Mouse (Mus musculus): ENCODE measurements around the gene Prdm2. TPM values are rescaled to one million over a fixed set of nuclear protein-coding genes. Genes with fewer than 3 reads are reported as not detected.

The Prdm2 gene
- polyA plus RNA-seq, 1 experiment: 9.2 TPM

GRCm38 (mm10) chr4:143218858-143219257, 6.1 kb upstream of the Prdm2 start:
- Histone ChIP-seq H3K79me2 (ENCODE audit: control insufficient read depth, insufficient read depth) (no peaks in the 10 kb centered on the region), H3K27me3 (ENCODE audit: control insufficient read depth, insufficient read depth, insufficient read length) (no peaks in the 10 kb centered on the region), H3K79me3 (ENCODE audit: low read depth) (no peaks in the 10 kb centered on the region), H3ac (ENCODE audit: control insufficient read depth, insufficient read length, low read depth) (no peak overlapping the region), H3K36me3 (ENCODE audit: control insufficient read depth, insufficient read depth) (no peaks in the 10 kb centered on the region), H3K4me3 (ENCODE audit: insufficient read depth, poor library complexity, severe bottlenecking) (no peak overlapping the region)
- TF ChIP-seq MYOG (IDR thresholded peaks at IDR 0.05; ENCODE audit: control insufficient read depth, extremely low read depth, insufficient read length): no peak
- no peak for TF ChIP-seq MYOD1 (IDR thresholded peaks at IDR 0.05; ENCODE audit: control insufficient read depth, insufficient read length, low read depth)
- TF ChIP-seq CTCF (IDR thresholded peaks at IDR 0.05; ENCODE audit: control insufficient read depth, insufficient read depth, insufficient read length): no peak
- no peak for TF ChIP-seq USF1 (IDR thresholded peaks at IDR 0.05; ENCODE audit: low read depth)
- no peak for TF ChIP-seq FOSL1 (IDR thresholded peaks at IDR 0.05; ENCODE audit: insufficient read depth, low read length, poor library complexity, severe bottlenecking)
- TF ChIP-seq MAX (IDR thresholded peaks at IDR 0.05): no peak
- no peak for TF ChIP-seq CEBPB (IDR thresholded peaks at IDR 0.05; ENCODE audit: low read depth)

- Histone ChIP-seq H3K36me3 (ENCODE audit: control insufficient read depth, insufficient read depth) (no peaks in the 10 kb centered on the region), H3ac (ENCODE audit: control insufficient read depth, insufficient read length, low read depth) (no peak overlapping the region), H3K4me3 (ENCODE audit: insufficient read depth, poor library complexity, severe bottlenecking) (no peak overlapping the region), H3K27me3 (ENCODE audit: control insufficient read depth, insufficient read depth, insufficient read length) (no peaks in the 10 kb centered on the region), H3K79me2 (ENCODE audit: control insufficient read depth, insufficient read depth) (peaks cover under 1% of the 10 kb centered on the region), H3K79me3 (ENCODE audit: low read depth) (no peaks in the 10 kb centered on the region)
- no peak for TF ChIP-seq MYOG (IDR thresholded peaks at IDR 0.05; ENCODE audit: control insufficient read depth, extremely low read depth, insufficient read length)
- no peak for TF ChIP-seq MYOD1 (IDR thresholded peaks at IDR 0.05; ENCODE audit: control insufficient read depth, insufficient read length, low read depth)
- TF ChIP-seq FOSL1 (IDR thresholded peaks at IDR 0.05; ENCODE audit: insufficient read depth, low read length, poor library complexity, severe bottlenecking): no peak
- TF ChIP-seq CEBPB (IDR thresholded peaks at IDR 0.05; ENCODE audit: low read depth): no peak
- no peak for TF ChIP-seq USF1 (IDR thresholded peaks at IDR 0.05; ENCODE audit: low read depth)
- no peak for TF ChIP-seq CTCF (IDR thresholded peaks at IDR 0.05; ENCODE audit: control insufficient read depth, insufficient read depth, insufficient read length)
- TF ChIP-seq MAX (IDR thresholded peaks at IDR 0.05): no peak
Measured at GRCm38 (mm10) chr4:143217189-143217588, 4.4 kb upstream of the Prdm2 start.

GRCm38 (mm10) chr4:143214221-143214797, 1.5 kb upstream of the Prdm2 start:
- Histone ChIP-seq H3ac (ENCODE audit: control insufficient read depth, insufficient read length, low read depth) (no peak overlapping the region), H3K79me3 (ENCODE audit: low read depth) (peaks cover 3% of the 10 kb centered on the region), H3K27me3 (ENCODE audit: control insufficient read depth, insufficient read depth, insufficient read length) (no peaks in the 10 kb centered on the region), H3K36me3 (ENCODE audit: control insufficient read depth, insufficient read depth) (no peaks in the 10 kb centered on the region), H3K79me2 (ENCODE audit: control insufficient read depth, insufficient read depth) (peaks cover 29% of the 10 kb centered on the region), H3K4me3 (ENCODE audit: insufficient read depth, poor library complexity, severe bottlenecking) (no peak overlapping the region)
- peak; percentile 38 for TF ChIP-seq CEBPB (IDR thresholded peaks at IDR 0.05; ENCODE audit: low read depth)
- TF ChIP-seq MYOG (IDR thresholded peaks at IDR 0.05; ENCODE audit: control insufficient read depth, extremely low read depth, insufficient read length): no peak

GRCm38 (mm10) chr4:143213571-143213970, 776 bp upstream of the Prdm2 start:
- peaks cover 9% of the 10 kb centered on the region for H3K79me3 ChIP-seq (ENCODE audit: low read depth)
- H3K27me3 ChIP-seq (ENCODE audit: control insufficient read depth, insufficient read depth, insufficient read length): no peaks in the 10 kb centered on the region
- TF ChIP-seq MYOD1 (IDR thresholded peaks at IDR 0.05; ENCODE audit: control insufficient read depth, insufficient read length, low read depth) (no peak), CEBPB (IDR thresholded peaks at IDR 0.05; ENCODE audit: low read depth) (no peak), MYOG (IDR thresholded peaks at IDR 0.05; ENCODE audit: control insufficient read depth, extremely low read depth, insufficient read length) (no peak), FOSL1 (IDR thresholded peaks at IDR 0.05; ENCODE audit: insufficient read depth, low read length, poor library complexity, severe bottlenecking) (no peak), USF1 (IDR thresholded peaks at IDR 0.05; ENCODE audit: low read depth) (no peak), CTCF (IDR thresholded peaks at IDR 0.05; ENCODE audit: control insufficient read depth, insufficient read depth, insufficient read length) (no peak), MAX (IDR thresholded peaks at IDR 0.05) (no peak)
- peaks cover 36% of the 10 kb centered on the region for H3K79me2 ChIP-seq (ENCODE audit: control insufficient read depth, insufficient read depth)
- H3K4me3 ChIP-seq (ENCODE audit: insufficient read depth, poor library complexity, severe bottlenecking): no peak overlapping the region
- no peaks in the 10 kb centered on the region for H3K36me3 ChIP-seq (ENCODE audit: control insufficient read depth, insufficient read depth)
- H3ac ChIP-seq (ENCODE audit: control insufficient read depth, insufficient read length, low read depth): no peak overlapping the region

- Histone ChIP-seq H3ac (ENCODE audit: control insufficient read depth, insufficient read length, low read depth) (no peak overlapping the region), H3K27me3 (ENCODE audit: control insufficient read depth, insufficient read depth, insufficient read length) (no peaks in the 10 kb centered on the region), H3K36me3 (ENCODE audit: control insufficient read depth, insufficient read depth) (no peaks in the 10 kb centered on the region), H3K79me3 (ENCODE audit: low read depth) (peaks cover 9% of the 10 kb centered on the region), H3K79me2 (ENCODE audit: control insufficient read depth, insufficient read depth) (peaks cover 38% of the 10 kb centered on the region), H3K4me3 (ENCODE audit: insufficient read depth, poor library complexity, severe bottlenecking) (no peak overlapping the region)
- no peak for TF ChIP-seq MAX (IDR thresholded peaks at IDR 0.05)
Measured at GRCm38 (mm10) chr4:143213175-143213479, 332 bp upstream of the Prdm2 start.

GRCm38 (mm10) chr4:143211584-143212340, 1.0 kb downstream of the Prdm2 start:
- Histone ChIP-seq H3ac (ENCODE audit: control insufficient read depth, insufficient read length, low read depth) (peak overlapping the region; percentile 66), H3K36me3 (ENCODE audit: control insufficient read depth, insufficient read depth) (no peaks in the 10 kb centered on the region), H3K4me3 (ENCODE audit: insufficient read depth, poor library complexity, severe bottlenecking) (peak overlapping the region; percentile 54), H3K79me3 (ENCODE audit: low read depth) (peaks cover 13% of the 10 kb centered on the region), H3K79me2 (ENCODE audit: control insufficient read depth, insufficient read depth) (peaks cover 50% of the 10 kb centered on the region), H3K27me3 (ENCODE audit: control insufficient read depth, insufficient read depth, insufficient read length) (no peaks in the 10 kb centered on the region)
- TF ChIP-seq CTCF (IDR thresholded peaks at IDR 0.05; ENCODE audit: control insufficient read depth, insufficient read depth, insufficient read length): no peak
- no peak for TF ChIP-seq MAX (IDR thresholded peaks at IDR 0.05)
- TF ChIP-seq CEBPB (IDR thresholded peaks at IDR 0.05; ENCODE audit: low read depth): no peak
- no peak for TF ChIP-seq FOSL1 (IDR thresholded peaks at IDR 0.05; ENCODE audit: insufficient read depth, low read length, poor library complexity, severe bottlenecking)
- no peak for TF ChIP-seq MYOD1 (IDR thresholded peaks at IDR 0.05; ENCODE audit: control insufficient read depth, insufficient read length, low read depth)
- no peak for TF ChIP-seq USF1 (IDR thresholded peaks at IDR 0.05; ENCODE audit: low read depth)
- TF ChIP-seq MYOG (IDR thresholded peaks at IDR 0.05; ENCODE audit: control insufficient read depth, extremely low read depth, insufficient read length): no peak

Measured in C2C12 (cell line).